Mouse (Mus musculus): ENCODE measurements at regions not wholly inside any gene's neighbourhood (a gene's known extent, or its start where the extent isn't known, plus 50 kb on each side); places are given as distances from the start of the nearest gene placed in this dataset.

DNA sequence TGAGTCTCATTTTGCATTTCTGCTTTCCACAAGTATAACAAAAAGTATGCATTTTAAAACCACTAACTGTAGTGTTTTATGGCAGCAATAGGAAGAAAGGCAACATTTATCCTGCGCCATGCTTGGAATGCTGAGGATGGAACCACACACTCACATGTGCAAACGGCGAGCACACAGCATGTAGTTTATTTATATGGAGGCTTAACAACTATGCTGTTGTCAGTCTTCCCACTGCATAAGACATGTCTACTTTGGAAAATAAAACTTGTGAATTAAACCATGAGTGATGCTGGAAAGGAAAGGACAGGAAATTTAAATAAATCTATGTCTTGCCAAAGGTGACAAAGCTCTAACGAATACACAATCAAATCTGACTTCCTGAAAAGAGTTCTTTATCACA lies 190.8 kb upstream of the Tle4 start:
- H3K36me3 ChIP-seq (ENCODE audit: control insufficient read depth, insufficient read depth, low read length), result no peaks in the 10 kb centered on the region
- TF ChIP-seq POLR2A (IDR thresholded peaks at IDR 0.05; ENCODE audit: low read depth, low read length) (no peak), CTCF (IDR thresholded peaks at IDR 0.05; ENCODE audit: extremely low read depth, insufficient read length, insufficient replicate concordance, low read depth, low read length) (no peak)
- 89% methylated on average over 4 of the region's 4 CpGs for WGBS
- no peak overlapping the region for H3K4me3 ChIP-seq (ENCODE audit: low read depth, low read length)
- H3K4me1 ChIP-seq (ENCODE audit: control insufficient read depth, insufficient read depth, insufficient read length, low read length), result no peaks in the 10 kb centered on the region; the same call in 1 of the 2 replicates
- H3K27me3 ChIP-seq (ENCODE audit: control insufficient read depth, insufficient read depth, low read length), result no peaks in the 10 kb centered on the region
- no peak overlapping the region for H3K27ac ChIP-seq (ENCODE audit: insufficient read depth, low read depth, low read length)

DNA sequence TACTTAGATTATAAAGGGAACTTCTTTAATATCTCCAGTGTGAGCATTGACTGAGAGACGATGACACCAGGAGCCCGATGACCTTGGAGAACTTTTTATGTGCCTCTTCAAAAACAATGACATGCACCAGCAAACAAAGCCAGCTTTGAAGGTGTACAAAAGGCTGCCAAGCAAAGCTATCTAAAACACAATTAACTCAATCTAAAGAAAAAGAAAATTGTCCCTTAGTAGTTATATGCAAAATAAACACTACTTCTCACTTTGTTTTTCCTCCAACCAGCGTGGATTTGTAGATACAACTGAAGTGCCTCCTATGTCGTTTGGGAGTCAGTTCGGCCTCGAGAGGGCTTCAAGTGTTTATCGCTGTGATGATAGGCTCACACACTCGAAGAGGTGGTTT lies 189.0 kb upstream of the Tle4 start:
- Histone ChIP-seq H3K4me3 (ENCODE audit: low read depth, low read length) (no peak overlapping the region), H3K36me3 (ENCODE audit: control insufficient read depth, insufficient read depth, low read length) (no peaks in the 10 kb centered on the region), H3K27ac (ENCODE audit: insufficient read depth, low read depth, low read length) (no peak overlapping the region), H3K4me1 (ENCODE audit: control insufficient read depth, insufficient read depth, insufficient read length, low read length) (no peaks in the 10 kb centered on the region; the same call in 1 of the 2 replicates), H3K27me3 (ENCODE audit: control insufficient read depth, insufficient read depth, low read length) (no peaks in the 10 kb centered on the region)
- 86% methylated on average over 8 of the region's 8 CpGs for WGBS
- no peak for TF ChIP-seq CTCF (IDR thresholded peaks at IDR 0.05; ENCODE audit: extremely low read depth, insufficient read length, insufficient replicate concordance, low read depth, low read length)
- no peak for TF ChIP-seq POLR2A (IDR thresholded peaks at IDR 0.05; ENCODE audit: low read depth, low read length)

DNA sequence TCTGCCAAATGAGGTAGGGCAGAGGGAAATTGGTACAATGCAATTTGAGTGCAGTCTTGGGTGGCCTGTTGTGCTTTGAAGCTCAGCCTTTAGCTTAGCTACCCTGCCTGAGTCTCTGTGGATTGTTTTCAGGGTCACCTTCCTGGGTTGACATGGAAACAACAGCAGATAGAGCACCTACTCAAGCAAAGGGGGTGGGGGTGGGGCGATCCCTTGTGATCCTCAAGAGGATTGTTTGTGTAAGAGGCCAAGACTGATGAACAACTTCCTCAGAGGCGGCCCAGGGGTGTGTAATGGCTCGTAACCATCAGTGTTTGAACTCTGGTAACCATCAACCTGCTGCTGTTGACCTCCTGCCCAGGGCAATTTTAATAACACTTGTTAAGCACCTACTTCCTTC lies 187.8 kb upstream of the Tle4 start:
- H3K27me3 ChIP-seq (ENCODE audit: control insufficient read depth, insufficient read depth, low read length), result no peaks in the 10 kb centered on the region
- no peak overlapping the region for H3K27ac ChIP-seq (ENCODE audit: insufficient read depth, low read depth, low read length)
- TF ChIP-seq POLR2A (IDR thresholded peaks at IDR 0.05; ENCODE audit: low read depth, low read length) (no peak), CTCF (IDR thresholded peaks at IDR 0.05; ENCODE audit: extremely low read depth, insufficient read length, insufficient replicate concordance, low read depth, low read length) (no peak)
- WGBS, result 7% methylated on average over 3 of the region's 3 CpGs
- H3K4me1 ChIP-seq (ENCODE audit: control insufficient read depth, insufficient read depth, insufficient read length, low read length), result no peaks in the 10 kb centered on the region; the same call in 1 of the 2 replicates
- no peaks in the 10 kb centered on the region for H3K36me3 ChIP-seq (ENCODE audit: control insufficient read depth, insufficient read depth, low read length)
- no peak overlapping the region for H3K4me3 ChIP-seq (ENCODE audit: low read depth, low read length)

DNA sequence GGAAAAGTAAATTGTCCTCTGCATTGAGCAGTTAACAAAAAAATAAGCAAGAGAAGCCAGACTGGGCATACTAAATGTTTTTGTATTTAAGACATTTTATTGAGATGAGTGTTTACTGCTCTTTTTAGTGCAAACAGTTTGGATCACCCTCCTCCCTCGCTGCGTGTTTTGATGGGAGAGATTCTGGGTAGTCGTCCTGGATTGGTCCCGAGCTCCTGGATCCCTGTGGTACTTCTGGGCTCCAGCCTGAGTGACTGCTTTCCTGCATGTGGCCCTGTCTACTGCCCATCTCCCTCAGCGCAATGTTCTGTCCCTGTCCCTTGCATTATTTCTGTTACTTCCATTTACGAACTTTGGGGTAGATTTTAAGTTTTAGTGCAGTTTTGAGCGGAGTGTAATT lies 179.9 kb upstream of the Tle4 start:
- no peak for TF ChIP-seq CTCF (IDR thresholded peaks at IDR 0.05; ENCODE audit: extremely low read depth, insufficient read length, insufficient replicate concordance, low read depth, low read length)
- TF ChIP-seq POLR2A (IDR thresholded peaks at IDR 0.05; ENCODE audit: low read depth, low read length), result no peak

DNA sequence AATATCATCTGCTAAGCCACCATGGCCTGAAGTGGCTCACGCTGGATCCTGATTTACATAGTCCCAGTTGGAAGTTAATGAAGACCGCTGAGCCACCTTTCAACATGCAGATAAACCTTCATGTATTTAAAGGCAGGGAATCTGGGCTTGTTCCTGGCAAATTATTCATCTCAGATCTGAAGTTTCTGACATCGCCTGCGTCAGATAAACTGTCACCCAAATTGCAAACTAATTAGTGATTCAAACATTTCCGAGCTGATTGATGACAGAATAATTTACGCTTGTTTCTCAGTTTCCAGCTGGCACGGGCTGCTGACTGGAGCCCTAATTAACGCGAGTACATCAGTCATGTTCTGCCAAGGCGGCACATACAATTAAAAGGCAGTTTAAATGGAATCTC lies 179.3 kb upstream of the Tle4 start:
- Histone ChIP-seq H3K27ac (ENCODE audit: insufficient read depth, low read depth, low read length) (no peak overlapping the region), H3K4me3 (ENCODE audit: low read depth, low read length) (no peak overlapping the region), H3K36me3 (ENCODE audit: control insufficient read depth, insufficient read depth, low read length) (no peaks in the 10 kb centered on the region), H3K4me1 (ENCODE audit: control insufficient read depth, insufficient read depth, insufficient read length, low read length) (no peaks in the 10 kb centered on the region), H3K27me3 (ENCODE audit: control insufficient read depth, insufficient read depth, low read length) (no peaks in the 10 kb centered on the region)
- TF ChIP-seq CTCF (IDR thresholded peaks at IDR 0.05; ENCODE audit: extremely low read depth, insufficient read length, insufficient replicate concordance, low read depth, low read length) (no peak), POLR2A (IDR thresholded peaks at IDR 0.05; ENCODE audit: low read depth, low read length) (no peak)
- 44% methylated on average over 10 of the region's 10 CpGs for WGBS

More for the DNA sequence above, 179.9 kb upstream of the Tle4 start:
- Histone ChIP-seq H3K27ac (ENCODE audit: insufficient read depth, low read depth, low read length) (no peak overlapping the region), H3K27me3 (ENCODE audit: control insufficient read depth, insufficient read depth, low read length) (no peaks in the 10 kb centered on the region), H3K36me3 (ENCODE audit: control insufficient read depth, insufficient read depth, low read length) (no peaks in the 10 kb centered on the region), H3K4me1 (ENCODE audit: control insufficient read depth, insufficient read depth, insufficient read length, low read length) (no peaks in the 10 kb centered on the region), H3K4me3 (ENCODE audit: low read depth, low read length) (no peak overlapping the region)
- 56% methylated on average over 7 of the region's 7 CpGs for WGBS

DNA sequence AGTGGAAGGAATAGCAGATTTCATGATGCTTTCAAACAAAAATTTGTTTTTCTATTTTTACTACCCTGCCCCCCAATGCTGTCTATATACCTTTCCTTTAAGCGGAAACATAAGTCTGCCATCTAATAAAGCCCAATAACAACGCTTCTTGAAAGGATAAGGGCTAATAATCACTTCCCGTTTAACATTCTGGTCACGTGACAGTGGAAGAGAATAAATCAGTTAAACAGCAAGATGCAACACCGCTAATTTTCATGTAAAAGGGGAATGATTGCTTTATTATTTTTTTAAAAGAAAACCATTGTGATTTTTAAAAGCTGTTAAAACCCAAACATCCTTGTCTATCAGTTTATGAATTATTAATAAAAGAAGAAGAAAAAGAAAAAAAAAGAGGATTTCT lies 178.9 kb upstream of the Tle4 start:
- Histone ChIP-seq H3K36me3 (ENCODE audit: control insufficient read depth, insufficient read depth, low read length) (no peaks in the 10 kb centered on the region), H3K4me1 (ENCODE audit: control insufficient read depth, insufficient read depth, insufficient read length, low read length) (no peaks in the 10 kb centered on the region), H3K27ac (ENCODE audit: insufficient read depth, low read depth, low read length) (no peak overlapping the region), H3K27me3 (ENCODE audit: control insufficient read depth, insufficient read depth, low read length) (no peaks in the 10 kb centered on the region), H3K4me3 (ENCODE audit: low read depth, low read length) (no peak overlapping the region)
- TF ChIP-seq CTCF (IDR thresholded peaks at IDR 0.05; ENCODE audit: extremely low read depth, insufficient read length, insufficient replicate concordance, low read depth, low read length), result no peak
- TF ChIP-seq POLR2A (IDR thresholded peaks at IDR 0.05; ENCODE audit: low read depth, low read length), result no peak
- WGBS, result 83% methylated on average over 5 of the region's 5 CpGs

DNA sequence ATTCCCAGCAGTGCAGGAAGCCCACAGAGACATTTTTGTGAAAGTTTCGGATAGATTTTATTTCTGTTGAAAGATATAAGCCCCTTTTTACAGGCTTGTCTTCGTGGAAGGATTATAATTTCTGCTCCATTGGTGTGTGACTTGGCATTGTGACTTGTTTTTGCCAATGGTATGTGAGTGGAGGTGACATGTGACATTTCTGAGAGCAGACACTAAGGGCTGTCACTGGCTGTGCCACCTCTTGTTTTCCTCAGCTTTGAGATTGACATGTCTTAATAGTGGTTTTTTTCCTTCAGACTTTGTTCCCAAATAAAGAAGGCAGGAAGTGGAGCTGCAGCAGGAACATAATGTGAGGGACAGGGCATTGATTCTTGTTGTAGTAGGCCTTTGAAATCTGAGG lies 174.9 kb upstream of the Tle4 start:
- H3K27ac ChIP-seq (ENCODE audit: insufficient read depth, low read depth, low read length), result no peak overlapping the region
- WGBS, result 72% methylated on average over 2 of the region's 2 CpGs
- no peak overlapping the region for H3K4me3 ChIP-seq (ENCODE audit: low read depth, low read length)
- TF ChIP-seq CTCF (IDR thresholded peaks at IDR 0.05; ENCODE audit: extremely low read depth, insufficient read length, insufficient replicate concordance, low read depth, low read length) (no peak), POLR2A (IDR thresholded peaks at IDR 0.05; ENCODE audit: low read depth, low read length) (no peak)
- H3K36me3 ChIP-seq (ENCODE audit: control insufficient read depth, insufficient read depth, low read length), result no peaks in the 10 kb centered on the region
- H3K4me1 ChIP-seq (ENCODE audit: control insufficient read depth, insufficient read depth, insufficient read length, low read length), result no peaks in the 10 kb centered on the region
- H3K27me3 ChIP-seq (ENCODE audit: control insufficient read depth, insufficient read depth, low read length), result no peaks in the 10 kb centered on the region

DNA sequence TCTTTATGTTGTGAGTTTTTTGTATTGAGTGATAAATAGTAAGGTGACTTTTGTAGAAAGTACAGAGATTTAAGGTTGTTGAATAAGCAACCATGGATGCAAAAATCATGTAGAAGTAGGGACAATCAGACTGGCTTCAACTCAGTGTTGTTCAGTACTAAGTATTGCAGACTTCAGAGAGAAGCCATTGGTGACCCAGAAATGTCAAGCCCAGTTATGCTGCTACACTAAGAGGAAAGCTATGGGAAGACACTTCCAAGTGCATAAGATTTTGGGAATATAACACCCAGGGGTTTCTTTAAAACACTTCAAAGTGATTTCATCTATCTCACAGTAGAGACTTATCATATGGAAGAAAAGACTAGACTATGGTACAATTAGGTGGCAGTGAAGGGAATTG lies 154.8 kb upstream of the Tle4 start:
- Histone ChIP-seq H3K27ac (ENCODE audit: insufficient read depth, low read depth, low read length) (no peak overlapping the region), H3K4me3 (ENCODE audit: low read depth, low read length) (no peak overlapping the region), H3K27me3 (ENCODE audit: control insufficient read depth, insufficient read depth, low read length) (no peaks in the 10 kb centered on the region), H3K4me1 (ENCODE audit: control insufficient read depth, insufficient read depth, insufficient read length, low read length) (no peaks in the 10 kb centered on the region), H3K36me3 (ENCODE audit: control insufficient read depth, insufficient read depth, low read length) (no peaks in the 10 kb centered on the region)
- no peak for TF ChIP-seq CTCF (IDR thresholded peaks at IDR 0.05; ENCODE audit: extremely low read depth, insufficient read length, insufficient replicate concordance, low read depth, low read length)
- no peak for TF ChIP-seq POLR2A (IDR thresholded peaks at IDR 0.05; ENCODE audit: low read depth, low read length)
